Mouse (Mus musculus) lung, embryonic 15.5 days (tissue): ENCODE data around the gene Tnfsfm13. TPM values are rescaled to one million over a fixed set of nuclear protein-coding genes. Genes with fewer than 3 reads are reported as not detected.

ENCODE experiments used
- ATAC-seq: fragments of 200-750 bp; cut with Nextera tagmentation; 2 replicates; pipeline ENCODE4 v1.8.0; 2017; ENCODE audit warnings: moderate number of reproducible peaks, borderline replicate concordance; ENCODE audit not compliant: low FRiP score, low TSS enrichment; ENCODE audit errors: extremely low read depth
- H3K27ac ChIP-seq: fragments of 300-500 bp; sonication (generic); 2 replicates; pipeline ENCODE4 v1.5.1; 2015; ENCODE audit warnings: moderate library complexity, mild to moderate bottlenecking, inconsistent platforms
- H3K27me3 ChIP-seq: fragments of 300-500 bp; sonication (generic); 2 replicates; pipeline ENCODE4 v1.6.1; 2015; ENCODE audit warnings: inconsistent platforms
- H3K36me3 ChIP-seq: fragments of 300-500 bp; sonication (generic); 2 replicates; pipeline ENCODE4 v1.6.1; 2015; ENCODE audit warnings: inconsistent platforms
- H3K4me1 ChIP-seq: fragments of 300-500 bp; sonication (generic); 2 replicates; pipeline ENCODE4 v1.6.1; 2015; ENCODE audit warnings: inconsistent platforms
- H3K4me2 ChIP-seq: fragments of 300-500 bp; sonication (generic); 2 replicates; pipeline ENCODE4 v1.6.1; 2015; ENCODE audit warnings: inconsistent platforms, mild to moderate bottlenecking, moderate library complexity
- H3K4me3 ChIP-seq: fragments of 300-500 bp; sonication (generic); 2 replicates; pipeline ENCODE4 v1.5.1; 2015; ENCODE audit warnings: mild to moderate bottlenecking, inconsistent platforms
- H3K9ac ChIP-seq: fragments of 300-500 bp; sonication (generic); 2 replicates; pipeline ENCODE4 v1.6.1; 2015; ENCODE audit warnings: inconsistent platforms
- H3K9me3 ChIP-seq: fragments of 300-500 bp; sonication (generic); 2 replicates; pipeline ENCODE4 v1.6.1; 2016; ENCODE audit warnings: inconsistent platforms
- WGBS: fragments of 180-500 bp; shearing (Covaris S2); methylation state at CpG from one replicate; pipeline ENCODE4 v1.1.7; 2015; 5-methylcytosine and 5-hydroxymethylcytosine counted together
- microRNA counts: library from miRNA; unstranded; fragments of <30 nt; microRNA quantifications from one replicate; lab custom pipeline; 2016
- microRNA-seq: library from miRNA; unstranded; fragments of <30 nt; microRNA quantifications from one replicate; pipeline ENCODE4, GENCODE M21; 2016
- polyA plus RNA-seq: library from polyadenylated mRNA; unstranded; fragments of >200 nt; fragmentation: Nextera tagmentation; extraction: Ambion mirVana; gene quantifications from 2 replicates; pipeline ENCODE4 v1.2.1, GENCODE M21; 2015

Gene Tnfsfm13
- polyA plus RNA-seq, 1 experiment from 2014 or later, result 5.9 TPM

GRCm38 (mm10) chr11:69656617-69657461 lies 39.1 kb downstream of the Tnfsfm13 start:
- no peaks in the 10 kb centered on the region for H3K9me3 ChIP-seq
- H3K4me2 ChIP-seq, result no peak overlapping the region
- no peak overlapping the region for H3K27ac ChIP-seq
- no peaks in the 10 kb centered on the region for H3K27me3 ChIP-seq
- no peak overlapping the region for H3K4me3 ChIP-seq
- ATAC-seq, result no peak
- WGBS, result 75% methylated on average over 10 of the region's 10 CpGs
- peaks cover 56% of the 10 kb centered on the region for H3K36me3 ChIP-seq
- H3K9ac ChIP-seq, result no peak overlapping the region
- H3K4me1 ChIP-seq, result peaks cover 28% of the 10 kb centered on the region

GRCm38 (mm10) chr11:69656065-69656455 lies 39.8 kb downstream of the Tnfsfm13 start:
- no peak overlapping the region for H3K9ac ChIP-seq
- H3K4me3 ChIP-seq, result no peak overlapping the region
- no peaks in the 10 kb centered on the region for H3K9me3 ChIP-seq
- peaks cover 63% of the 10 kb centered on the region for H3K36me3 ChIP-seq
- ATAC-seq, result no peak
- no peak overlapping the region for H3K27ac ChIP-seq
- H3K4me2 ChIP-seq, result no peak overlapping the region
- 68% methylated on average over 5 of the region's 5 CpGs for WGBS
- H3K27me3 ChIP-seq, result no peaks in the 10 kb centered on the region
- peaks cover 20% of the 10 kb centered on the region for H3K4me1 ChIP-seq

GRCm38 (mm10) chr11:69655264-69656064 lies 40.4 kb downstream of the Tnfsfm13 start, which contains the start of gene Sox15:
Gene Sox15, plus strand, starts transcription at chr11:69655314.
- Histone ChIP-seq H3K9me3 (no peaks in the 10 kb centered on the region), H3K27me3 (no peaks in the 10 kb centered on the region), H3K4me2 (peak within 1 kb of the TSS; percentile 16; the same call in 1 of the 2 replicates), H3K36me3 (peaks cover 69% of the 10 kb centered on the region), H3K9ac (0 out of 2 replicates have a peak within 1 kb of the TSS, but pooled peaks have one; percentile 14), H3K4me1 (peaks cover 20% of the 10 kb centered on the region), H3K4me3 (no peak within 1 kb of the TSS), H3K27ac (peak within 1 kb of the TSS; percentile 69)
- 19% methylated on average over 34 of the region's 34 CpGs for WGBS
- ATAC-seq, result peak; percentile 73

GRCm38 (mm10) chr11:69654760-69655159 lies 41.1 kb downstream of the Tnfsfm13 start:
- peaks cover 20% of the 10 kb centered on the region for H3K4me1 ChIP-seq
- peaks cover 76% of the 10 kb centered on the region for H3K36me3 ChIP-seq
- no peaks in the 10 kb centered on the region for H3K27me3 ChIP-seq
- no peaks in the 10 kb centered on the region for H3K9me3 ChIP-seq
- WGBS, result 38% methylated on average over 9 of the region's 9 CpGs
- H3K9ac ChIP-seq, result no peak overlapping the region
- no peak for ATAC-seq
- H3K27ac ChIP-seq, result peak overlapping the region; percentile 69
- no peak overlapping the region for H3K4me2 ChIP-seq
- H3K4me3 ChIP-seq, result no peak overlapping the region

GRCm38 (mm10) chr11:69653399-69653798 lies 42.5 kb downstream of the Tnfsfm13 start:
- Histone ChIP-seq H3K9me3 (no peaks in the 10 kb centered on the region), H3K4me3 (no peak overlapping the region), H3K4me2 (no peak overlapping the region), H3K4me1 (peaks cover 20% of the 10 kb centered on the region), H3K9ac (no peak overlapping the region), H3K27me3 (no peaks in the 10 kb centered on the region), H3K27ac (no peak overlapping the region), H3K36me3 (peaks cover 77% of the 10 kb centered on the region)
- ATAC-seq, result no peak
- WGBS, result 66% methylated on average over 5 of the region's 5 CpGs

- no peak overlapping the region for H3K4me3 ChIP-seq
- no peak overlapping the region for H3K9ac ChIP-seq
- H3K27me3 ChIP-seq, result no peaks in the 10 kb centered on the region
- WGBS, result 91% methylated on average over 5 of the region's 5 CpGs
- peaks cover 96% of the 10 kb centered on the region for H3K36me3 ChIP-seq
- no peaks in the 10 kb centered on the region for H3K4me1 ChIP-seq
- H3K4me2 ChIP-seq, result no peak overlapping the region
- ATAC-seq, result no peak
- no peaks in the 10 kb centered on the region for H3K9me3 ChIP-seq
- H3K27ac ChIP-seq, result no peak overlapping the region
Observed at GRCm38 (mm10) chr11:69645860-69646259, 50.0 kb downstream of the Tnfsfm13 start.

GRCm38 (mm10) chr11:69635471-69635870 lies 60.4 kb downstream of the Tnfsfm13 start:
- WGBS, result 56% methylated on average over 3 of the region's 3 CpGs
- ATAC-seq, result no peak
- Histone ChIP-seq H3K27ac (no peak overlapping the region), H3K4me1 (peaks cover 23% of the 10 kb centered on the region), H3K27me3 (no peaks in the 10 kb centered on the region), H3K9me3 (no peaks in the 10 kb centered on the region), H3K9ac (0 out of 2 replicates have a peak overlapping the region, but pooled peaks have one; percentile 7), H3K36me3 (peaks cover 33% of the 10 kb centered on the region), H3K4me2 (peak overlapping the region; percentile 69), H3K4me3 (no peak overlapping the region)

- Histone ChIP-seq H3K9ac (peak overlapping the region; percentile 92), H3K4me2 (peak overlapping the region; percentile 69), H3K9me3 (no peaks in the 10 kb centered on the region), H3K27me3 (no peaks in the 10 kb centered on the region), H3K27ac (peak overlapping the region; percentile 98), H3K4me1 (peaks cover 23% of the 10 kb centered on the region), H3K36me3 (peaks cover 18% of the 10 kb centered on the region; the same call in 1 of the 2 replicates), H3K4me3 (peak overlapping the region; percentile 90)
- under 1% methylated on average over 26 of the region's 50 CpGs for WGBS
- peak; percentile 75 for ATAC-seq
Observed at GRCm38 (mm10) chr11:69633128-69633866, 62.6 kb downstream of the Tnfsfm13 start.

MicroRNAs encoded within 50 kb of the gene (microRNA counts, 519-probe panel; counts per million panel counts)
- microRNA mmu-miR-1934 (lab: Ali Mortazavi, UCI) (19.7 counts per million), microRNA mmu-miR-467f (lab: Ali Mortazavi, UCI) (2,714 counts per million, percentile 69 among the panel's probes with 10 or more counts)

Small RNAs within 50 kb of the gene (microRNA-seq; reads per million reads assigned to microRNA genes)
- gene Mir1934, result 4.6 reads per million, percentile 20 among the genes with 10 or more reads in this experiment
- not detected for gene Mir467f

Other genes starting within 250 kb of the Tnfsfm13 start
- 1.1 and 1.2 TPM in 2 replicates for gene Dnah2, start 147.0 kb downstream of the Tnfsfm13 start, polyA plus RNA-seq
- gene Efnb3, start 135.9 kb downstream of the Tnfsfm13 start, polyA plus RNA-seq, result 8.5 and 8.8 TPM in 2 replicates
- 28.3 and 28.4 TPM in 2 replicates for gene Wrap53, start 115.8 kb downstream of the Tnfsfm13 start, polyA plus RNA-seq
- 168 and 170 TPM in 2 replicates for gene Trp53, start 115.7 kb downstream of the Tnfsfm13 start, polyA plus RNA-seq
- gene Atp1b2, start 90.2 kb downstream of the Tnfsfm13 start, polyA plus RNA-seq, result 8.4 and 10.1 TPM in 2 replicates
- gene Shbg, start 78.2 kb downstream of the Tnfsfm13 start, polyA plus RNA-seq, result not detected in 2 replicates
- gene Sat2, start 74.1 kb downstream of the Tnfsfm13 start, polyA plus RNA-seq, result 17.8 and 18.6 TPM in 2 replicates
- 26.7 and 27.8 TPM in 2 replicates for gene Fxr2, start 63.1 kb downstream of the Tnfsfm13 start, polyA plus RNA-seq
- 0.24 and 0.25 TPM in 2 replicates for gene Sox15, start 40.8 kb downstream of the Tnfsfm13 start, polyA plus RNA-seq
- 66.2 and 66.7 TPM in 2 replicates for gene Mpdu1, start 33.5 kb downstream of the Tnfsfm13 start, polyA plus RNA-seq
- 11.5 and 11.8 TPM in 2 replicates for gene Cd68, start 29.9 kb downstream of the Tnfsfm13 start, polyA plus RNA-seq
- 595 and 603 TPM in 2 replicates for gene Eif4a1, start 23.7 kb downstream of the Tnfsfm13 start, polyA plus RNA-seq
- 72.5 and 81.1 TPM in 2 replicates for gene Senp3, start 14.0 kb downstream of the Tnfsfm13 start, polyA plus RNA-seq
- gene Tnfsf13, start 10.3 kb downstream of the Tnfsfm13 start, polyA plus RNA-seq, result 1.0 and 1.1 TPM in 2 replicates
- 8.3 and 8.9 TPM in 2 replicates for gene Tnfsf12, start 249 bp downstream of the Tnfsfm13 start, polyA plus RNA-seq
- gene Polr2a, start 62.5 kb upstream of the Tnfsfm13 start, polyA plus RNA-seq, result 26.7 and 31.6 TPM in 2 replicates
- 0.19 and 0.26 TPM in 2 replicates for gene Slc35g3, start 65.9 kb upstream of the Tnfsfm13 start, polyA plus RNA-seq
- gene Zbtb4, start 69.8 kb upstream of the Tnfsfm13 start, polyA plus RNA-seq, result 2.6 and 3.0 TPM in 2 replicates
- gene Chrnb1, start 99.8 kb upstream of the Tnfsfm13 start, polyA plus RNA-seq, result 15.7 and 15.8 TPM in 2 replicates
- 1.2 and 1.3 TPM in 2 replicates for gene Fgf11, start 105.8 kb upstream of the Tnfsfm13 start, polyA plus RNA-seq
- gene Tmem102, start 109.5 kb upstream of the Tnfsfm13 start, polyA plus RNA-seq, result 6.3 and 7.3 TPM in 2 replicates
- not detected in 2 replicates for gene Gm39566, start 119.2 kb upstream of the Tnfsfm13 start, polyA plus RNA-seq
- gene Spem2, start 122.4 kb upstream of the Tnfsfm13 start, polyA plus RNA-seq, result not detected in 2 replicates
- gene Spem1, start 126.1 kb upstream of the Tnfsfm13 start, polyA plus RNA-seq, result not detected in 2 replicates
- 5.5 and 6.5 TPM in 2 replicates for gene Nlgn2, start 141.7 kb upstream of the Tnfsfm13 start, polyA plus RNA-seq
- 434 and 473 TPM in 2 replicates for gene Tmem256, start 142.4 kb upstream of the Tnfsfm13 start, polyA plus RNA-seq
- 110 and 119 TPM in 2 replicates for gene Plscr3, start 150.3 kb upstream of the Tnfsfm13 start, polyA plus RNA-seq
- gene Tnk1, start 162.6 kb upstream of the Tnfsfm13 start, polyA plus RNA-seq, result 9.2 and 9.6 TPM in 2 replicates
- not detected in 2 replicates for gene Tmem95, start 181.9 kb upstream of the Tnfsfm13 start, polyA plus RNA-seq
- 8.1 and 8.6 TPM in 2 replicates for gene Kctd11, start 185.3 kb upstream of the Tnfsfm13 start, polyA plus RNA-seq
- 1.4 and 5.0 TPM in 2 replicates for gene Acap1, start 199.4 kb upstream of the Tnfsfm13 start, polyA plus RNA-seq
- 11.9 and 13.0 TPM in 2 replicates for gene 2810408A11Rik, start 204.9 kb upstream of the Tnfsfm13 start, polyA plus RNA-seq
- gene Neurl4, start 205.0 kb upstream of the Tnfsfm13 start, polyA plus RNA-seq, result 7.1 and 8.0 TPM in 2 replicates
- 81.7 and 82.2 TPM in 2 replicates for gene Gps2, start 217.8 kb upstream of the Tnfsfm13 start, polyA plus RNA-seq
- gene Eif5a, start 225.9 kb upstream of the Tnfsfm13 start, polyA plus RNA-seq, result 1,673 and 1,693 TPM in 2 replicates
- gene Ybx2, start 239.7 kb upstream of the Tnfsfm13 start, polyA plus RNA-seq, result 2.8 and 3.0 TPM in 2 replicates